Mouse (Mus musculus): ENCODE results near the gene Rbbp9.

GRCm38 (mm10) chr2:144545061-144545460, 5.6 kb downstream of the Rbbp9 start:
- TF ChIP-seq CTCF (IDR thresholded peaks at IDR 0.05; ENCODE audit: low read depth) (no peak), EP300 (optimal IDR thresholded peaks at IDR 0.05) (no peak)

Measured in stomach, postnatal 0 days (tissue).